Mouse (Mus musculus) heart, postnatal 0 days (tissue): ENCODE measurements at regions not wholly inside any gene's neighbourhood (a gene's known extent, or its start where the extent isn't known, plus 50 kb on each side); places are given as distances from the start of the nearest gene placed in this dataset.

Experiments
- CTCF ChIP-seq: IDR thresholded peaks from 2 replicates; pipeline ENCODE4 v1.5.1; 2016; ENCODE audit warnings: antibody characterized with exemption, control low read depth, low read depth
- EP300 ChIP-seq: IDR thresholded peaks from 2 replicates; pipeline ENCODE4 v1.6.1; 2016; ENCODE audit warnings: antibody characterized with exemption, low read depth

DNA sequence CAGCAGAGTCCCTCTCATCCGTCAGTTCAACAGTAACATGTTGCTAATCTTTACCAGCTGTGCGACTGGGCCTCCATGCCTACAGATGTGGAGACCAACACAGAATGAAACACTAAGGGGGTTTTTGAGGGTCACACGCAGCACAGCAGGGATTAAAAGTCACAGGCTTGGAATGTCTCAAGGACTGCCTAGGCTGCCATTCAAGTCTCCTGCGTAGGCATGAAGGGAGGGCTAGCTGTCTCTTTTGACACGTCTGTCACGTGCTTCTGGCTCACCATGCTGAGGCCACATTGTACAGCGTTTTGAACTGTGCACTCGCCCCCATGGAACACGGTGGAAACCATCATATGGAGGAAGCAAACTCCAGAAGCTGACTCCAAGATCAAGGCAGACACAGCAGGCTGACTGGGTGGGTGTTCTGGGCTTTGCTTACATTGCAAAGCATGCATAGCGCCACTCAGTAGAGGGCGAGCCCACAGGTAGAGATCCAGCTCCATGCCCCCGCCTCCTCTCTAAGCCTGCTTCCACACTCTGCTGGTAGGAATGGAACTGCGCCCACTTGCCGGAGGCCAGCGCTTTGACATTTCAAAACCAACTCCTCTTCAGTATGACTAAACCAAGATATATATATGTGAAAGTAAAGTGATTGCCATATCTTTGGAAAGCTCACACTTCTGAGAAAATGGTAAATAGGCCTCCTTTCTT, 103.0 kb downstream of the Zbtb18 start:
- TF ChIP-seq CTCF (no peak), EP300 (no peak)
